Comparison of ENCODE assay signal across 9 mouse cellular contexts in genomic region chr10:107747566-107747965, GRCm38 (mm10). TPM values are rescaled to one million over a fixed set of nuclear protein-coding genes. Genes with fewer than 3 reads are reported as not detected.
DNase-seq lines count a peak whose midpoint lies in the region; ATAC-seq and TF ChIP-seq lines count a peak whose summit lies in the region.
"Had no signal": no experiment of that assay in that cellular context is flagged by ENCODE, and none has a peak within 500 bp of the region (broad histone marks: within the 10 kb centered on the region; RNA-seq: fewer than 3 reads in every experiment).

No protein-coding gene starts in this region.

- H3K9ac ChIP-seq in midbrain, embryonic 11.5 days (ENCODE audit: low read length): no peak overlapping the region
- no peak overlapping the region for H3K9ac ChIP-seq in midbrain, embryonic 15.5 days
- H3K9ac ChIP-seq: heart, embryonic 13.5 days had no signal

- no peak overlapping the region for H3K4me2 ChIP-seq in midbrain, embryonic 11.5 days
- H3K4me2 ChIP-seq in midbrain, embryonic 15.5 days: no peak overlapping the region

- 18% methylated on average over 5 of the region's 5 CpGs for WGBS in midbrain, embryonic 11.5 days
- 21% methylated on average over 5 of the region's 5 CpGs for WGBS in midbrain, embryonic 15.5 days

- no peak overlapping the region for H3K4me3 ChIP-seq in gastrocnemius, adult 2 months
- no peak overlapping the region for H3K4me3 ChIP-seq in midbrain, embryonic 11.5 days (ENCODE audit: low read depth, low read length)
- no peak overlapping the region for H3K4me3 ChIP-seq in midbrain, embryonic 15.5 days

- H3K4me1 ChIP-seq in midbrain, embryonic 11.5 days (ENCODE audit: control insufficient read depth, insufficient read depth, low read length): peaks cover 4% of the 10 kb centered on the region; the same call in 1 of the 2 replicates
- H3K4me1 ChIP-seq in midbrain, embryonic 15.5 days: peaks cover 8% of the 10 kb centered on the region

- H3K9me3 ChIP-seq in midbrain, embryonic 11.5 days (ENCODE audit: control insufficient read depth, low read length): no peaks in the 10 kb centered on the region
- no peaks in the 10 kb centered on the region for H3K9me3 ChIP-seq in midbrain, embryonic 15.5 days
- H3K9me3 ChIP-seq: heart, embryonic 13.5 days had no signal

- H3K27me3 ChIP-seq in midbrain, embryonic 11.5 days (ENCODE audit: control insufficient read depth, insufficient read depth, low read length): no peaks in the 10 kb centered on the region
- H3K27me3 ChIP-seq in midbrain, embryonic 15.5 days (replicated peaks): no peaks in the 10 kb centered on the region
- H3K27me3 ChIP-seq: heart, embryonic 13.5 days had no signal

- peak; percentile 14; the same call in 1 of the 2 replicates for ATAC-seq in midbrain, embryonic 11.5 days (ENCODE audit: low FRiP score)
- ATAC-seq in midbrain, embryonic 15.5 days (replicated peaks): no peak
- no peak for ATAC-seq in activated CD4-positive, CD25-positive, alpha-beta regulatory T cell, adult 4 months

- DNase-seq in gastrocnemius, adult 2 months: no peak
- DNase-seq in gastrocnemius, adult 8-10 months (ENCODE audit: low spot score in 2 of 2): no peak
- peak; percentile 91 for DNase-seq in midbrain, embryonic 11.5 days (ENCODE audit: low spot score, missing footprints)
- peak; percentile 7 for DNase-seq in c-Kit-positive CD71-positive TER-119-positive erythroid progenitor cells, embryonic 14.5 days (ENCODE audit: low spot score)
- peak; percentile 5 for DNase-seq in layer of hippocampus, adult 9-11 months
- no peak for DNase-seq in adrenal gland, adult 18-20 months (ENCODE audit: low spot score in 2 of 2)

- no peaks in the 10 kb centered on the region for H3K36me3 ChIP-seq in midbrain, embryonic 11.5 days (ENCODE audit: control insufficient read depth, insufficient read depth, low read length)
- H3K36me3 ChIP-seq in midbrain, embryonic 15.5 days (replicated peaks): no peaks in the 10 kb centered on the region
- H3K36me3 ChIP-seq: heart, embryonic 13.5 days had no signal

- TF ChIP-seq CTCF in gastrocnemius, adult 2 months (IDR thresholded peaks at IDR 0.05): peak; percentile 75

- intact Hi-C loops in gastrocnemius, adult 2 months (cut with DNase I): no loop called here

- H3K27ac ChIP-seq in gastrocnemius, adult 2 months: no peak overlapping the region
- H3K27ac ChIP-seq in midbrain, embryonic 11.5 days (ENCODE audit: low read depth, low read length): no peak overlapping the region
- no peak overlapping the region for H3K27ac ChIP-seq in midbrain, embryonic 15.5 days
- H3K27ac ChIP-seq: heart, embryonic 13.5 days had no signal

RNA-seq across cellular contexts. Expression of gene Ptprq, which starts 27.7 kb away (rescaled TPM):
- under 1 TPM; 0.18 to 0.25 TPM for total RNA-seq in gastrocnemius, adult 2 months (2021)
- under 1 TPM; 0.15 to 0.40 (median 0.23) TPM for total RNA-seq in gastrocnemius, adult 8-10 months (2022)
- 0.03 and 0.10 TPM in 2 replicates for polyA plus RNA-seq in midbrain, embryonic 11.5 days (2014; fragmentation: Nextera tagmentation; extraction: Ambion mirVana)
- 0.13 and 0.26 TPM in 2 replicates for polyA plus RNA-seq in midbrain, embryonic 15.5 days (2015; fragmentation: Nextera tagmentation; extraction: Ambion mirVana)
- not detected for polyA plus RNA-seq in activated CD4-positive, CD25-positive, alpha-beta regulatory T cell, adult 4 months (2017; shearing (Covaris generic))
- total RNA-seq in adrenal gland, adult 18-20 months (2021): 1 to 10 TPM in 1 of 2 experiments, under 1 TPM in 1; 0.22 to 1.4 TPM

Comparison
In these comparisons a context has a peak if more than half of its experiments do, and no peak if none do; other contexts are left out.
1. DNase-seq: peak in midbrain, embryonic 11.5 days (single experiment), c-Kit-positive CD71-positive TER-119-positive erythroid progenitor cells, embryonic 14.5 days (single experiment) and layer of hippocampus, adult 9-11 months (single experiment); none in gastrocnemius, adult 2 months (single experiment), gastrocnemius, adult 8-10 months (0 of 2) and adrenal gland, adult 18-20 months (0 of 2).